Mouse (Mus musculus) heart, adult 9 months (tissue): ENCODE data around the gene Olfr27.

Source experiments
- DNase-seq, 2 experiments: peaks; one replicate each; pipeline ENCODE4 v3.0.0; 2022; ENCODE audit warnings: low spot score in 2 of 2

The Olfr27 gene

DNA sequence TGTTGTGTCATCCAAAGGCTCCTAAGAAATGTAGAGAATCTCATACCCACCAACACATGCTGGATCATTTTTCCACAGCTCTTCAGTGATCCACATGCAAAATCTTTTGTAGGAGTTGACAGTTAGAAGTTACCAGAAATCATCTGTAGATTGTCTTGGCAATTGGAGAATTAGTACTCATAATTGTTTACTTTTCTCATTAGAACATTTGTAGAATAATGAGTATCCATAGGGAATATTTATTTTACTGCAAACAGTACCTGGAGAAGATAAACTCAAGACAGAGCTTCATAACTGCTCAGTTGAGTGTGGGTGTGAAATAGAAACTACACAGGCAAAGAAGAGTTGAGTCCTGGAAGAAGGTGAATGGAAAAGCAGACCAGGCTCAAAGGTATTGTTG, at the start of gene Olfr27:
Gene Olfr27, plus strand, starts transcription at position 301 of the 400 bp plus-strand sequence.
- no peak for DNase-seq

DNA sequence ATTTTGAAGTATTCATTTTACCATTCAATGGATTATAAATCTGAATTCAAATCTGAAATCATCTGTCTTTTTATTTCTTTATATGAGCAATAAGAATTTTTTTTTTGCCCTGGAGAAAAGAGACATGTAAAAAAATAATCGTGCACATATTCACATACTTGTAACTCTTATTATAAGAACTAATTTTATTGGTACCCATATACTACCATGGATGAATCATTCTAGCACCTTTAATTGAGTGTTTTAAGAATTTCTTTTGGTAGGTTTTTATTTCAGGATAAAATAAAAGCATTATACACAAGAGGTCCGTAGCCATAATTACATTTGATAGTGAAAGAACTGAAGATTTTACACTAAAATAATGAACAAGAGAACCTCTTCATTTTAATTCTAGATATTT, 49.1 kb upstream of the Olfr27 start, which contains the start of gene Olfr938:
Gene Olfr938, minus strand, starts transcription at position 101 of the 400 bp plus-strand sequence.
- no peak for DNase-seq

- no peak for DNase-seq
Measured at GRCm38 (mm10) chr9:39127326-39127725, 605 bp upstream of the Olfr27 start.

GRCm38 (mm10) chr9:39152401-39152800, 24.5 kb downstream of the Olfr27 start:
- no peak for DNase-seq

DNA sequence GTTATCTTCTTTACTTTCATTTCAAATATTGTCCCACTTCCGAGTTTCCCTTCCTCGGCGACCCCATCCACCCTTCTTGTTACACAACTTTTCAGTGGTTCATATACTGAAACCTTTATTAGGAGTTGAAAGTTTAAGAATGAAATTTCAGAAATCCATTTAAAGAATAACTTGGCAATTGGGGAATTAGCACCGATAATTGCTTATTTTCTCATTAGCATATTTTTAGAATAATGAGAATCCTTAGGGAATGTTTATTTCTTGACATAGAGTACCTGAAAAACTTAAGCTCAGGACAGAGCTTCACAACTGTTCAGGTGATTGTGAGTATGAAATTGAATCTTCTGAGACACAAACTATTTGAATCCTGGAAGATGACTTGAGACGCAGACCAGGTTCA, 38.1 kb downstream of the Olfr27 start, which contains the start of gene Olfr943:
Gene Olfr943, plus strand, starts transcription at position 301 of the 400 bp plus-strand sequence.
- DNase-seq, result no peak
